Mouse (Mus musculus): Measurements from ENCODE around the gene Cldn13.

Gene Cldn13

GRCm38 (mm10) chr5:134891552-134891951 is 23.8 kb downstream of the Cldn13 start:
- DNase-seq (ENCODE audit: low spot score in 2 of 2): no peak

GRCm38 (mm10) chr5:134890601-134891054 is 24.7 kb downstream of the Cldn13 start:
- no peak for DNase-seq (ENCODE audit: low spot score in 2 of 2)

DNA sequence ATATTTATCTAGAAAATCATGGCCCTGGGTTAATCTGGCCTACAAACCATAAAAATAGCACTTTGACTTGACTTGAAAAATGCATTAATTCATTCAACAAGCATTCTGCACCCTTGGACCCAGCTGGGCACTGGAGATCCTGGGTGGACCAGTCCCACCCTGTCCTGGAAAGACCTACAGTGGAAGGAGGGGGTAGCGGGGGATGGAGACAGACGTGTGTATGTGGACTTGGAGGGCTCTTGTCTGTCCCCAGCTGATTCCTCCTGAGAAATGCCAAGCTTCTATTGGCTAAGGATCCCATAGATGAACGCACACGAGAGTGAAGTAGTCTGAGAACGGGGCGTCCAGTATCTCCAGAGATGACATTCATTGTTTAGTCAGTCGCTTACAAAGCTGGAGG is 26.8 kb downstream of the Cldn13 start:
- DNase-seq (ENCODE audit: low spot score in 2 of 2): no peak

GRCm38 (mm10) chr5:134887447-134888335 is 27.6 kb downstream of the Cldn13 start:
- no peak for DNase-seq (ENCODE audit: low spot score in 2 of 2)

GRCm38 (mm10) chr5:134883077-134883476 is 32.2 kb downstream of the Cldn13 start:
- DNase-seq (ENCODE audit: low spot score in 2 of 2): peak in 1 of 2 experiments; percentile 62

DNA sequence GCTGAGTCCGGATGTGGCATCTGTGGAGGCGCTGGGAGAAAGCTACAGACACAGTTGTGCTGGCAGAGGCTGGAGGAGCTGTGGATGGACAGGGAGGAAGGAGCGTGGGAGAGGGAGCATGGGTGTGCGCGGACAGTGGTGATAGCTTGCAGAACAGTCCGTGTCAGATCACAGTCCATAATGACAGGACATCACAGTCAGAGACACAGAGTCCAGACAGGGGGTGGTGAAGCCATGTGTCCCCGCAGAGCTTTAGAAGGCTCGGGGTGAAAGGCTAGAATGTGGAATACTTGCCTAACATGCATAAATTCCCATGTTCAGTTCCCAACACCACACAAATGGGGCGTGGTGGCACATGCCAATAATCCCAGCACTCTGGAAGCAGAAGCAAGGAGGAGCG is 38.5 kb downstream of the Cldn13 start:
- DNase-seq (ENCODE audit: low spot score in 2 of 2): no peak

DNA sequence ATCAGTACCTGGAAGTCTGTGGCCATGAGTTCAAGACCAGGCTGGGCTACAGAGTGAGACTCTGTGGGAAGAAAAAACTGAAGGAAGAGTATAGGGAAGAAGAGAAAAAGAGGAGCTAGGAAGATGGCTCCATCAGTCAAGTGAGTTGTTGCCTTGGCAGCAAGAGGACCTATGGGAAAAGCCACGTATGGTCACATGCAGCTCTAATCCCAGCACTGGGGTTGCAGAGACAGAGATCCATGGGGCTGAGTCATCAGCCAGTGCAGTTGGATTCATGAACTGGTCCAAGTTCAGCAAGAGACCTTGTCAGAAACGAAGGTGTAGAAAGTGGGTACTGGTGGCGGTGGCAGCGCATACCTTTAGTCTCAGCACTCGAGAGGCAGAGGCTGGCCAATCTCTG is 40.1 kb downstream of the Cldn13 start:
- DNase-seq (ENCODE audit: low spot score in 2 of 2): no peak

DNA sequence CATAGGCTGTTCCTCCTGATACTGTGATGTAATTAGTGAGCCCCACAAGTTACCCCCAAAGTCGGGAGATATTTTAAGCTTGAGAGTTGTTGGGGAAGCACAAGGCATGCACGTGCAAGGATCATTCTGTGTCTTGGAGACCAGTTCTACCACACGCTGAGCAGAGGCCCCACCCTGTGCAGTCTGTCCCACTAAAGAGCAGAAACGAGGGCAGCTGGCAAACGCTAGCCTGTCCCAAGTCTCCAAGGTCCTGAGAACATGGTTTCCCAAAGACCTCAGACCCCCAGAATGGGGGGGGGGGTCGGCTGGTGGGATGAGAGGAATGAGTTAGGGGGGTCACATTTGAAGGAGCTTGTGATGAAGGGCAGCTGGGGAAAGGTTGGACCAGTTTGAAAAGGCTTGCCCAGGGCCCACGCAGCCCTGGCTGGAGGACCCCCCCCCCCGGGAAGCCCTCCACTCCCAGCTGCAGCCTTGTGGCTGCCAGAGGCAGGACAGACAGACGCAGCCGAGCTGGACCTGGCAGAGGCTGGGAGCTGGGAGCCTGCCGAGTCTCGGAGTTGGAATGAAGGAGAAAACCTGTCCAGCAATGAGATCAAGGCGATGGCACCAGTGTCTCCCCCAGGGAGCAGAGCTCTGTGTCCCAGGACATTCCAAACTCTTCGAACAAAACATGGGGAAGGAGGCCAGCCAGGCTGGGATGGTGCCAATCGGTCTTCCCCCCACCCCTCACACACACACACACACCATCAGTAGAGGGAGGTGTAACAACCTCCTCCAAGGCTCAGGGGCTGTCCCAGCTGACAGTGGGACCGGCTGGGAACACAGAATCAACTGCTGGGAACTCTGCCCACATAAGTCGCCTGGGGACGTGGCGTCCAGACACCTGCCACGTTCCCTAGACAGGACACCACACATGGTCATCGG is 41.1 kb downstream of the Cldn13 start:
- peak; percentile 76 to 83 for DNase-seq (ENCODE audit: low spot score in 2 of 2)

- DNase-seq (ENCODE audit: low spot score in 2 of 2): no peak
Observed at GRCm38 (mm10) chr5:134873034-134873433, 42.3 kb downstream of the Cldn13 start.

- DNase-seq (ENCODE audit: low spot score in 2 of 2): no peak
Observed at GRCm38 (mm10) chr5:134872597-134872996, 42.7 kb downstream of the Cldn13 start.

DNA sequence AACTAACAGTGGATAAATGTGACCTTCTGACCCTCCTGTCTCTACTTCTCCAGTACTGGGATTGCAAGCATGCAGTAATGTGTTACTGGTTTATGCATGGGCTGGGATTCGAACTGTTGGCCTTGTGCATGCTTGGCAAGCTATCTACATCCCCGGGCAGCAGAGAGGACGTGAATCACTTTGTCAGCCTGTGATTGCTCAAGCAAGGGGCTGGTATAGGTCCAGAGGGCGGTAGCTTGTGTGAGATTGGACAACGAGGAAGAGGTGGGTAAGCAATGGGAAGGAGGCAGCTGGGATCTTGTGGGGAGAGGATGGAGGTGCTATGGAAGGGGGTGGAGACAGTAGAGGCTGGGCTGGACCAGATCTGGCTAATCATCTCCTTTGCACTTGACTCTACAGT is 46.8 kb downstream of the Cldn13 start:
- DNase-seq (ENCODE audit: low spot score in 2 of 2): no peak

- no peak for DNase-seq (ENCODE audit: low spot score in 2 of 2)
Observed at GRCm38 (mm10) chr5:134867320-134868144, 47.8 kb downstream of the Cldn13 start.

- DNase-seq (ENCODE audit: low spot score in 2 of 2): peak; percentile 61 to 73
Observed at GRCm38 (mm10) chr5:134865158-134865557, 50.2 kb downstream of the Cldn13 start.

Measured in urinary bladder, postnatal 4 days (tissue).